Mouse (Mus musculus) MEL (cell line): ENCODE results near the gene Plekhg4. TPM values are rescaled to one million over a fixed set of nuclear protein-coding genes. Genes with fewer than 3 reads are reported as not detected.

Source experiments
- DNase-seq: peaks from one replicate; pipeline ENCODE4 v3.0.0; 2011; ENCODE audit warnings: low read depth, low spot score
- H3K27ac ChIP-seq: 2 replicates; pipeline ENCODE4 v1.5.1; 2012; ENCODE audit warnings: low read depth, mild to moderate bottlenecking, control low read depth, low read length, moderate library complexity; ENCODE audit not compliant: control insufficient read depth
- H3K27me3 ChIP-seq, 2 experiments: fragments of 150-350 bp in 1 of 2; sonication (generic) in 1 of 2; 2 replicates each; pipeline ENCODE4 v1.6.1; 2012; ENCODE audit warnings: low read length in 2 of 2, mild to moderate bottlenecking in 2 of 2, improper control_type of control experiment in 1 of 2, moderate library complexity in 1 of 2; ENCODE audit not compliant: insufficient read depth in 2 of 2, control insufficient read depth in 1 of 2
- H3K36me3 ChIP-seq, 2 experiments: 2 replicates each; pipeline ENCODE4 v1.6.1; 2012 to 2014; ENCODE audit warnings: low read length in 2 of 2, improper control_type of control experiment in 1 of 2, inconsistent platforms in 1 of 2, mild to moderate bottlenecking in 1 of 2; ENCODE audit not compliant: insufficient read depth in 2 of 2, control insufficient read depth in 1 of 2
- H3K4me1 ChIP-seq, 2 experiments: fragments of 150-350 bp in 1 of 2; sonication (generic) in 1 of 2; 2 replicates each; pipeline ENCODE4 v1.6.1; 2012; ENCODE audit warnings: low read length in 2 of 2, improper control_type of control experiment in 1 of 2, mild to moderate bottlenecking in 1 of 2; ENCODE audit not compliant: insufficient read depth in 2 of 2, control insufficient read depth in 1 of 2
- H3K4me3 ChIP-seq, 2 experiments: fragments of 150-350 bp in 1 of 2; sonication (generic) in 1 of 2; 2 replicates each; pipeline ENCODE4 v1.5.1; 2012; ENCODE audit warnings: low read depth in 2 of 2, low read length in 2 of 2, mild to moderate bottlenecking in 2 of 2, moderate library complexity in 2 of 2, control low read depth in 1 of 2, improper control_type of control experiment in 1 of 2; ENCODE audit not compliant: control insufficient read depth in 1 of 2, insufficient read depth in 1 of 2
- H3K79me2 ChIP-seq: 2 replicates; pipeline ENCODE4 v1.6.1; 2012; ENCODE audit warnings: mild to moderate bottlenecking, low read length, moderate library complexity; ENCODE audit not compliant: control insufficient read depth, poor library complexity, insufficient read depth
- H3K9ac ChIP-seq: 2 replicates; pipeline ENCODE4 v1.6.1; 2012; ENCODE audit warnings: low read depth, mild to moderate bottlenecking, control low read depth, low read length, moderate library complexity; ENCODE audit not compliant: control insufficient read depth, poor library complexity, severe bottlenecking
- H3K9me3 ChIP-seq: fragments of 150-350 bp; sonication (generic); replicated peaks from 2 replicates; pipeline ENCODE4 v1.6.1; 2012; ENCODE audit warnings: mild to moderate bottlenecking, low read length, improper control_type of control experiment, moderate library complexity; ENCODE audit not compliant: insufficient read depth
- BHLHE40 ChIP-seq: IDR thresholded peaks from 2 replicates; pipeline ENCODE4 v1.6.1; 2012; ENCODE audit warnings: low read depth, mild to moderate bottlenecking, inconsistent platforms, low read length, improper control_type of control experiment, borderline replicate concordance
- CHD1 ChIP-seq: IDR thresholded peaks from 2 replicates; pipeline ENCODE4 v1.6.1; 2012; ENCODE audit warnings: low read depth, mild to moderate bottlenecking, inconsistent platforms, low read length, improper control_type of control experiment
- CHD2 ChIP-seq: IDR thresholded peaks from 2 replicates; pipeline ENCODE4 v1.6.1; 2011; ENCODE audit warnings: low read length, improper control_type of control experiment
- E2F4 ChIP-seq: IDR thresholded peaks from 2 replicates; pipeline ENCODE4 v1.6.1; 2011; ENCODE audit warnings: low read depth, low read length, improper control_type of control experiment, borderline replicate concordance
- EP300 ChIP-seq, 2 experiments: IDR thresholded peaks; 2 replicates each; pipeline ENCODE4 v1.6.1; 2011; ENCODE audit warnings: improper control_type of control experiment in 2 of 2, low read length in 2 of 2, low read depth in 1 of 2, mild to moderate bottlenecking in 1 of 2
- ETS1 ChIP-seq: IDR thresholded peaks from 2 replicates; pipeline ENCODE4 v1.6.1; 2012; ENCODE audit warnings: low read depth, mild to moderate bottlenecking, inconsistent platforms, low read length, improper control_type of control experiment, moderate library complexity
- GABPA ChIP-seq: IDR thresholded peaks from 2 replicates; pipeline ENCODE4 v1.6.1; 2012; ENCODE audit warnings: low read depth, mild to moderate bottlenecking, inconsistent platforms, low read length, improper control_type of control experiment, moderate library complexity
- GATA1 ChIP-seq: IDR thresholded peaks from 2 replicates; pipeline ENCODE4 v1.6.1; 2011; ENCODE audit warnings: low read depth, low read length, improper control_type of control experiment
- HCFC1 ChIP-seq: IDR thresholded peaks from 2 replicates; pipeline ENCODE4 v1.6.1; 2012; ENCODE audit warnings: low read depth, mild to moderate bottlenecking, inconsistent platforms, low read length, improper control_type of control experiment, moderate library complexity
- JUND ChIP-seq: IDR thresholded peaks from 2 replicates; pipeline ENCODE4 v1.6.1; 2011; ENCODE audit warnings: low read depth, mild to moderate bottlenecking, improper control_type of control experiment, low read length
- KAT2A ChIP-seq: conservative IDR thresholded peaks from 2 replicates; pipeline ENCODE4 v1.6.1; 2012; ENCODE audit warnings: low read depth, low read length, improper control_type of control experiment, inconsistent platforms
- MAX ChIP-seq: IDR thresholded peaks from 2 replicates; pipeline ENCODE4 v1.6.1; 2011; ENCODE audit warnings: low read length, improper control_type of control experiment
- MXI1 ChIP-seq: IDR thresholded peaks from 2 replicates; pipeline ENCODE4 v1.6.1; 2011; ENCODE audit warnings: mild to moderate bottlenecking, low read depth, low read length, improper control_type of control experiment
- NELFE ChIP-seq: IDR thresholded peaks from 2 replicates; pipeline ENCODE4 v1.6.1; 2011; ENCODE audit warnings: low read depth, low read length, improper control_type of control experiment
- NRF1 ChIP-seq: IDR thresholded peaks from 2 replicates; pipeline ENCODE4 v1.6.1; 2014; ENCODE audit warnings: low read depth, mild to moderate bottlenecking, inconsistent platforms, low read length, improper control_type of control experiment, moderate library complexity; ENCODE audit not compliant: poor library complexity, insufficient read depth, severe bottlenecking
- POLR2AphosphoS5 ChIP-seq: IDR thresholded peaks from 2 replicates; pipeline ENCODE4 v1.6.1; 2012; ENCODE audit warnings: low read depth, borderline replicate concordance, mild to moderate bottlenecking, inconsistent platforms, low read length, moderate library complexity, mixed read lengths
- RCOR1 ChIP-seq: IDR thresholded peaks from 2 replicates; pipeline ENCODE4 v1.6.1; 2012; ENCODE audit warnings: low read depth, mild to moderate bottlenecking, inconsistent platforms, low read length, improper control_type of control experiment
- SMC3 ChIP-seq: IDR thresholded peaks from 2 replicates; pipeline ENCODE4 v1.6.1; 2011; ENCODE audit warnings: low read depth, low read length, improper control_type of control experiment
- TCF12 ChIP-seq: IDR thresholded peaks from 2 replicates; pipeline ENCODE4 v1.6.1; 2014; ENCODE audit warnings: low read depth, mild to moderate bottlenecking, inconsistent platforms, low read length, improper control_type of control experiment, moderate library complexity
- USF1 ChIP-seq: IDR thresholded peaks from 2 replicates; pipeline ENCODE4 v1.6.1; 2014; ENCODE audit warnings: low read depth, mild to moderate bottlenecking, inconsistent platforms, low read length, improper control_type of control experiment, moderate library complexity
- USF2 ChIP-seq, 2 experiments: IDR thresholded peaks; 2 replicates each; pipeline ENCODE4 v1.6.1; 2011 to 2012; ENCODE audit warnings: improper control_type of control experiment in 2 of 2, low read length in 2 of 2, borderline replicate concordance in 1 of 2, inconsistent platforms in 1 of 2, low read depth in 1 of 2, mild to moderate bottlenecking in 1 of 2; ENCODE audit not compliant: insufficient read depth in 1 of 2
- ZMIZ1 ChIP-seq: IDR thresholded peaks from 2 replicates; pipeline ENCODE4 v1.6.1; 2012; ENCODE audit warnings: low read depth, mild to moderate bottlenecking, inconsistent platforms, low read length, improper control_type of control experiment, moderate library complexity
- ZNF384 ChIP-seq: IDR thresholded peaks from 2 replicates; pipeline ENCODE4 v1.6.1; 2012; ENCODE audit warnings: low read depth, mild to moderate bottlenecking, inconsistent platforms, low read length, improper control_type of control experiment
- polyA plus RNA-seq, 2 experiments: library from polyadenylated mRNA; stranded (reverse) in 1 of 2; unstranded in 1 of 2; fragments of >175 nt in 1 of 2; fragments of >200 nt in 1 of 2; gene quantifications; 2 replicates each; pipeline versions ENCODE4 v1.2.1 to v1.2.4; 2012; ENCODE audit warnings: low replicate concordance in 2 of 2, low read depth in 1 of 2; ENCODE audit not compliant: insufficient read length in 2 of 2, insufficient read depth in 1 of 2, missing spikeins in 1 of 2
- total RNA-seq: library from RNA; depleted of rRNA; stranded (reverse); fragments of 300-350 nt; gene quantifications from 2 replicates; pipeline ENCODE4 v1.2.3, GENCODE M21; 2012

The Plekhg4 gene
- total and polyA plus RNA-seq, 3 experiments, result 0.10 TPM; not detected in 2

- peak in 1 of 2 experiments; percentile 3; a peak in 1 of 4 replicates for TF ChIP-seq EP300 (IDR thresholded peaks at IDR 0.05; ENCODE audit: low read depth in 1 of 2, low read length in 2 of 2)
- 0 out of 2 replicates have a peak, but pooled peaks have one; percentile 55 for TF ChIP-seq POLR2AphosphoS5
- no peak for TF ChIP-seq USF1
- TF ChIP-seq JUND, result no peak
- no peak for TF ChIP-seq BHLHE40
- TF ChIP-seq MXI1, result peak; percentile 88
- no peak for TF ChIP-seq ZNF384
- no peak; the same call in 1 of the 2 replicates for TF ChIP-seq RCOR1
- no peak for TF ChIP-seq GABPA
- peak; percentile 33; the same call in 1 of the 2 replicates for TF ChIP-seq NRF1
- no peak for TF ChIP-seq CHD1
- TF ChIP-seq HCFC1, result peak; percentile 96
- no peak for TF ChIP-seq CHD2
- peak; percentile 64; the same call in 1 of the 2 replicates for TF ChIP-seq MAX
- TF ChIP-seq SMC3, result peak; percentile 20; the same call in 1 of the 2 replicates
- peak; percentile 77; the same call in 1 of the 2 replicates for TF ChIP-seq KAT2A
- peak; percentile 77; the same call in 1 of the 2 replicates for TF ChIP-seq ZMIZ1
- peak; percentile 82 for TF ChIP-seq TCF12
- no peak for TF ChIP-seq E2F4
- no peak for TF ChIP-seq USF2 (IDR thresholded peaks at IDR 0.05; ENCODE audit: borderline replicate concordance in 1 of 2, insufficient read depth in 1 of 2, low read depth in 1 of 2, low read length in 2 of 2)
- TF ChIP-seq GATA1, result no peak
- TF ChIP-seq ETS1, result no peak; the same call in 1 of the 2 replicates
These were observed 46.9 kb upstream of the Plekhg4 start, which contains the start of the genes Lrrc29 and Tmem208 (continued) for GRCm38 (mm10) chr8:105326141-105326672.

- DNase-seq, result no peak
- no peaks in the 10 kb centered on the region for H3K9me3 ChIP-seq
- H3K27ac ChIP-seq, result peak overlapping the region; percentile 90
- H3K27me3 ChIP-seq, result no peaks in the 10 kb centered on the region
- 0 out of 2 replicates have a peak, but pooled peaks have one; percentile 24 for TF ChIP-seq KAT2A
- TF ChIP-seq NELFE, result 0 out of 2 replicates have a peak, but pooled peaks have one; percentile 21
- no peak for TF ChIP-seq RCOR1
- H3K9ac ChIP-seq, result peak overlapping the region; percentile 82
- peak overlapping the region; percentile 74 to 88 for H3K4me3 ChIP-seq
- peaks cover 10 to 27% of the 10 kb centered on the region in 2 experiments for H3K36me3 ChIP-seq
- H3K79me2 ChIP-seq, result peaks cover 20% of the 10 kb centered on the region
- H3K4me1 ChIP-seq, result peaks cover 18 to 29% of the 10 kb centered on the region in 2 experiments
These were observed 46.1 kb upstream of the Plekhg4 start for GRCm38 (mm10) chr8:105326968-105327367.
